Mouse (Mus musculus) liver, embryonic 14.5 days (tissue): ENCODE results near the gene Bri3.

Source experiments
- CTCF ChIP-seq: IDR thresholded peaks from 2 replicates; pipeline ENCODE4 v1.5.1; 2016; ENCODE audit warnings: antibody characterized with exemption, low read depth, control low read depth
- EP300 ChIP-seq: IDR thresholded peaks from 2 replicates; pipeline ENCODE4 v1.6.1; 2016; ENCODE audit warnings: antibody characterized with exemption, low read depth

DNA sequence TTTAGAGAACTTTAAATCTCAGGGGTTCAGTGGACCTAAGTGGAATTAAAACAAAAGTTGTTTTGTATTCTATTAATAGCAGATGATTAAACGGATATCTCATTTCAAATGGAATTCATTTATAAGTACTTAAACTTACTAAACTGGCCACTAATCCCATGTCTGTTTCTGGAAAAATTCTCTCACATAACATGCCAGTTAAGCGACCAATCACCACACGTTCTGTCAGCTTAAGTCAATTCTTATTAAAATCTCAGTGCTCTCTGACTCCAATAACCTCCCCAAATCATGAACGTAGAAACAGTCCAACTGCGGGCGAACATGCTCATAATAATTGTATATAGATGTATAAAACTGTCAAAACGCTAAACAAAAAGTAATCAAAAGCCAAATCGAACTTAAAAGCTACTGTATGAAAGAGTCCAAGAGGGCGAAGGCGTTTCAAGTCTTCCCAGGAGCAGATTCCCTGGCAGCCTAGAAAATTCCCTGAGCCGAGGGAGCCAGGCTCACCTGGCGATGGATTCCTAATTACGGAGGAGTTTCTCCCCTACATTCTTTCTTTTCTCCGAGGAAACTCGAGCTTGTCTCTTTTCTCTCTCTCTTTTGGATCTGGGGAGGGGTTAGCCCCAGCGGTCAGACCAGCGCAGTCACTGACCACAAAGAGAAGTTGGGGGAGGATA lies 112.7 kb downstream of the Bri3 start:
- no peak for TF ChIP-seq CTCF
- TF ChIP-seq EP300, result no peak
